Mouse (Mus musculus): ENCODE data around the gene Ttc5. TPM values are rescaled to one million over a fixed set of nuclear protein-coding genes. Genes with fewer than 3 reads are reported as not detected.
"Not testable (repeated sequence)": the region's sequence is repeated elsewhere in the genome, so short reads cannot be mapped to it uniquely, and the experiment has no call there.

Ttc5 gene
- polyA plus RNA-seq, 1 experiment: 26.7 TPM

DNA sequence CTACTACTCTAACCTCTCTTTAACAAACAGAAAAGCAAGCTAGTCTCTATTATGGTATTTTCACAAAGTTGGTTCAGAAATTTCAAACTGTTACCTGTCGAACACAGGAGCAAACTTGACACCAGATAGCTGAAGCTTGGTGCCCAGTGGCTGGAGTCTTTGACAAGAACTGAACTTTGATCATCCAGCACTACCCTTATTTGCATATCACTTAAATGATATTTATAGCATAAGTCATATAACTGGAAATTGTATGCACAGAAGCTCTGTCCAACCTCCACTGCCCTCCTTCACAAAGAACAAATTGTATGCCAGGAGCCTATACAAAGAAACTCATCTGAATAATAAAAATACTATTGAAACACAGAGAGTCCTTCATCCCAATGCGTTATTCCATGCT, 43.7 kb downstream of the Ttc5 start:
- H3K4me2 ChIP-seq (ENCODE audit: low read depth): no peak overlapping the region
- H3K27me3 ChIP-seq (ENCODE audit: control insufficient read depth, insufficient read depth, insufficient read length): no peaks in the 10 kb centered on the region
- H3ac ChIP-seq (ENCODE audit: control insufficient read depth, insufficient read length): no peak overlapping the region
- H3K36me3 ChIP-seq (ENCODE audit: control insufficient read depth, insufficient read depth): no peaks in the 10 kb centered on the region
- no peaks in the 10 kb centered on the region for H3K79me2 ChIP-seq (ENCODE audit: control insufficient read depth, insufficient read depth)
- TF ChIP-seq MAX (IDR thresholded peaks at IDR 0.05; ENCODE audit: low read depth) (no peak), POLR2A (IDR thresholded peaks at IDR 0.05; ENCODE audit: insufficient read length, low read depth) (no peak), MYOG (IDR thresholded peaks at IDR 0.05; ENCODE audit: control insufficient read depth in 1 of 3, insufficient read depth in 1 of 3, insufficient read length in 2 of 3, low read depth in 2 of 3) (no peak), CEBPB (IDR thresholded peaks at IDR 0.05; ENCODE audit: insufficient read depth, poor library complexity, severe bottlenecking) (no peak), REST (IDR thresholded peaks at IDR 0.05; ENCODE audit: insufficient read depth, insufficient read length) (no peak), SRF (IDR thresholded peaks at IDR 0.05; ENCODE audit: control insufficient read depth, insufficient read length, low read depth) (no peak), MYOD1 (IDR thresholded peaks at IDR 0.05; ENCODE audit: control insufficient read depth in 1 of 3, insufficient read length in 2 of 3, low read depth in 2 of 3) (no peak), TCF3 (IDR thresholded peaks at IDR 0.05; ENCODE audit: insufficient read length, low read depth) (no peak), E2F4 (IDR thresholded peaks at IDR 0.05; ENCODE audit: insufficient read depth) (no peak)
- no peak overlapping the region for H3K4me3 ChIP-seq

DNA sequence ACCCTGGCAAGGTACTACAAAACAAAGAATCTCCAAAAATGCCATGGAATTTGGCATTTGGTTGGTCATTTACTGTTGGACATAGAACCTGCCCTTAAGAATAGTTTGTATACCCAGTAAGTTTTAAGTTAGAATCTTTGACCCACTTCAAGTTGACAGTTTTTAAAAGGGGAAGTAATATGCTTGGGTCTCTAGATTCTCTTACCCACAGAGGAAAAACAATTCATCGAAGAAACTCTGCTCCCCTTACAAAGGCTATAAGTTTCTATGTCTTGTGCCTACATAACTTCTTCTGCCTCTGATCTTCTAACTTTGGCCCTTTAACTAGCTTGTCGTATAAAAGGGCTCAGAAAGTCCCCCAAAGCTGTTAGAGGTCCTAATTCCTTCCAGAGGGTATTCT, 45.0 kb downstream of the Ttc5 start:
- no peak overlapping the region for H3K4me3 ChIP-seq
- TF ChIP-seq POLR2AphosphoS2 (IDR thresholded peaks at IDR 0.05; ENCODE audit: insufficient read length, low read depth): no peak
- no peak for TF ChIP-seq POLR2A (IDR thresholded peaks at IDR 0.05; ENCODE audit: insufficient read length, low read depth)
- no peak for TF ChIP-seq CEBPB (IDR thresholded peaks at IDR 0.05; ENCODE audit: insufficient read depth, poor library complexity, severe bottlenecking)
- no peak for TF ChIP-seq TCF12 (IDR thresholded peaks at IDR 0.05; ENCODE audit: insufficient read depth, poor library complexity, severe bottlenecking)
- H3K27me3 ChIP-seq (ENCODE audit: control insufficient read depth, insufficient read depth, insufficient read length): no peaks in the 10 kb centered on the region
- no peak overlapping the region for H3ac ChIP-seq (ENCODE audit: control insufficient read depth, insufficient read length)
- H3K36me3 ChIP-seq (ENCODE audit: control insufficient read depth, insufficient read depth): no peaks in the 10 kb centered on the region
- no peak overlapping the region for H3K4me2 ChIP-seq (ENCODE audit: low read depth)
- no peaks in the 10 kb centered on the region for H3K79me2 ChIP-seq (ENCODE audit: control insufficient read depth, insufficient read depth)

DNA sequence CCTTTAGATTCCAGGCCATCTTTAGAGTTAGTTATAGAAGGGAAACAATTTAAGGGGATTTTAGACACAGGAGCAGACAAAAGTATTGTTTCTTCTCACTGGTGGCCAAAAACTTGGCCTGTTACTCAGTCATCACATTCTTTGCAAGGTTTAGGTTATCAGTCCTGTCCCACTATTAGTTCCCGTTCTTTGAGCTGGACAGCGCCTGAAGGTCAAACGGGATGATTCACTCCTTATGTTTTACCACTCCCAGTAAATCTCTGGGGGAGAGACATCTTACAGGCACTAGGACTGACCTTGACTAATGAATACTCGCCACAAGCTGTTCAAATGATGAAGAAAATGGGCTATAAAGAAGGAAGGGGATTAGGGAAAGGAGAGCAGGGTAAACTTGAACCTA, 62.9 kb downstream of the Ttc5 start:
- H3K4me2 ChIP-seq (ENCODE audit: low read depth); H3K4me3 ChIP-seq; H3K36me3 ChIP-seq (ENCODE audit: control insufficient read depth, insufficient read depth); H3ac ChIP-seq (ENCODE audit: control insufficient read depth, insufficient read length); H3K79me2 ChIP-seq (ENCODE audit: control insufficient read depth, insufficient read depth); H3K27me3 ChIP-seq (ENCODE audit: control insufficient read depth, insufficient read depth, insufficient read length): not testable (repeated sequence)

DNA sequence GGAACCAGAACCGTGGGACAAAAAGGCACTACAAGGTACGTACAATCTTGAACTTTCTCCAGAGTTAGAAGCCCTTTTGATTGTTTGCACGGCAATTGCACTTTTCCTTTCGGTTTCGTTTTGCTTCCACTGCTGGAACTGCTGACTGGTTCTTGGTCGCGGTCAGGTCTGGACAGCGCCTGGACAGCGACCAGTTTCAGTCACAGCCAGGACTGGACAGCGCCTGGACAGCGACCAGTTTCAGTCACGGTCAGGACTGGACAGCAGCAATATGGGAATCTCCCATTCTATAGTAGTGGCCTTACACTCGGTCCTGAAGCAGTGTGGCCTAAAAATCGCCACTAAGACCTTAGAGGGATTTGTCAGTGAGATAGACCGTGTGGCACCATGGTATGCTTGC, 65.4 kb downstream of the Ttc5 start:
- TF ChIP-seq REST (IDR thresholded peaks at IDR 0.05; ENCODE audit: insufficient read depth, insufficient read length): peak; percentile 81
- H3K27me3 ChIP-seq (ENCODE audit: control insufficient read depth, insufficient read depth, insufficient read length); H3K4me2 ChIP-seq (ENCODE audit: low read depth); H3K79me2 ChIP-seq (ENCODE audit: control insufficient read depth, insufficient read depth); H3K4me3 ChIP-seq; H3K36me3 ChIP-seq (ENCODE audit: control insufficient read depth, insufficient read depth); H3ac ChIP-seq (ENCODE audit: control insufficient read depth, insufficient read length): not testable (repeated sequence)

Other genes starting within 250 kb of the Ttc5 start
- not detected for gene Olfr744, start 170.6 kb downstream of the Ttc5 start, polyA plus RNA-seq (2012; fragmentation: generic; extraction: Trizol)
- not detected for gene Olfr745, start 146.1 kb downstream of the Ttc5 start, polyA plus RNA-seq (2012; fragmentation: generic; extraction: Trizol)
- gene Olfr746, start 138.4 kb downstream of the Ttc5 start, polyA plus RNA-seq (2012; fragmentation: generic; extraction: Trizol): not detected
- gene Olfr747, start 92.3 kb downstream of the Ttc5 start, polyA plus RNA-seq (2012; fragmentation: generic; extraction: Trizol): not detected
- gene Olfr748, start 78.1 kb downstream of the Ttc5 start, polyA plus RNA-seq (2012; fragmentation: generic; extraction: Trizol): not detected
- not detected for gene Olfr749, start 40.4 kb downstream of the Ttc5 start, polyA plus RNA-seq (2012; fragmentation: generic; extraction: Trizol)
- gene Ccnb1ip1, start 22.2 kb upstream of the Ttc5 start, polyA plus RNA-seq (2012; fragmentation: generic; extraction: Trizol): 0.16 TPM
- 22.1 TPM for gene Parp2, start 22.3 kb upstream of the Ttc5 start, polyA plus RNA-seq (2012; fragmentation: generic; extraction: Trizol)
- 20.6 TPM for gene Tep1, start 85.0 kb upstream of the Ttc5 start, polyA plus RNA-seq (2012; fragmentation: generic; extraction: Trizol)
- 4.9 TPM for gene Klhl33, start 112.0 kb upstream of the Ttc5 start, polyA plus RNA-seq (2012; fragmentation: generic; extraction: Trizol)
- gene Osgep, start 139.4 kb upstream of the Ttc5 start, polyA plus RNA-seq (2012; fragmentation: generic; extraction: Trizol): 81.0 TPM
- gene Apex1, start 139.4 kb upstream of the Ttc5 start, polyA plus RNA-seq (2012; fragmentation: generic; extraction: Trizol): 113 TPM
- gene Pip4p1, start 145.3 kb upstream of the Ttc5 start, polyA plus RNA-seq (2012; fragmentation: generic; extraction: Trizol): 71.3 TPM
- gene Pnp, start 145.6 kb upstream of the Ttc5 start, polyA plus RNA-seq (2012; fragmentation: generic; extraction: Trizol): 20.4 TPM
- gene Gm49342, start 159.0 kb upstream of the Ttc5 start, polyA plus RNA-seq (2012; fragmentation: generic; extraction: Trizol): 11.9 TPM
- 0.08 TPM for gene Pnp2, start 170.5 kb upstream of the Ttc5 start, polyA plus RNA-seq (2012; fragmentation: generic; extraction: Trizol)
- gene Rnase10, start 222.2 kb upstream of the Ttc5 start, polyA plus RNA-seq (2012; fragmentation: generic; extraction: Trizol): 0.10 TPM